Mouse (Mus musculus) liver, postnatal 0 days (tissue): ENCODE results near the gene Gpr89.

Experiments
- CTCF ChIP-seq: sonication (generic); IDR thresholded peaks from 2 replicates; pipeline ENCODE4 v1.5.1; 2016; ENCODE audit warnings: antibody characterized with exemption, low read depth
- EP300 ChIP-seq: IDR thresholded peaks from 2 replicates; pipeline ENCODE4 v1.6.1; 2016; ENCODE audit warnings: antibody characterized with exemption, low read depth, mild to moderate bottlenecking

DNA sequence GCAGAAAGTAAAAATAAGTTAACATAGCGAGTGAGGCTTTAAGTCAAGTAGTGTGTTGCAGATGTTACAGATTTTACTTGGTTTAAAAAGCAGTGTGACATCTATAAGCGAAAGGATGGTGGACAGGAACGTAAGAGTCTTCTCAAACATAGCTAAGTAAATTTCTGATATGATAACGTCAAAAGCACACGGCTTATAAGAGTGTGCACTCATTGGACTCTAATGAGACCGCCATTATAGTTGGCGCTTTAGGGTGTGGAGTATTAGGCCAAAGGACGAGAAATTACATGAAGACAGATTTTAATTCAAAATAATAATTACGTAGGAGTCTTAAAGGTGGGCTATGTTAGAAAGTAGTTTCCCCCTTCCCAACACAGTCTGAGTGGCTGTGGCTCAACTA, 446 bp upstream of the Gpr89 start:
- TF ChIP-seq CTCF (no peak), EP300 (no peak)
